Mouse (Mus musculus): ENCODE results near the gene Ube2r2. TPM values are rescaled to one million over a fixed set of nuclear protein-coding genes. Genes with fewer than 3 reads are reported as not detected.
A peak's percentile ranks its signal among the peaks of the same experiment; 100 is the strongest.

The Ube2r2 gene
- polyA plus RNA-seq, 1 experiment from 2014 or later = 75.0 TPM

DNA sequence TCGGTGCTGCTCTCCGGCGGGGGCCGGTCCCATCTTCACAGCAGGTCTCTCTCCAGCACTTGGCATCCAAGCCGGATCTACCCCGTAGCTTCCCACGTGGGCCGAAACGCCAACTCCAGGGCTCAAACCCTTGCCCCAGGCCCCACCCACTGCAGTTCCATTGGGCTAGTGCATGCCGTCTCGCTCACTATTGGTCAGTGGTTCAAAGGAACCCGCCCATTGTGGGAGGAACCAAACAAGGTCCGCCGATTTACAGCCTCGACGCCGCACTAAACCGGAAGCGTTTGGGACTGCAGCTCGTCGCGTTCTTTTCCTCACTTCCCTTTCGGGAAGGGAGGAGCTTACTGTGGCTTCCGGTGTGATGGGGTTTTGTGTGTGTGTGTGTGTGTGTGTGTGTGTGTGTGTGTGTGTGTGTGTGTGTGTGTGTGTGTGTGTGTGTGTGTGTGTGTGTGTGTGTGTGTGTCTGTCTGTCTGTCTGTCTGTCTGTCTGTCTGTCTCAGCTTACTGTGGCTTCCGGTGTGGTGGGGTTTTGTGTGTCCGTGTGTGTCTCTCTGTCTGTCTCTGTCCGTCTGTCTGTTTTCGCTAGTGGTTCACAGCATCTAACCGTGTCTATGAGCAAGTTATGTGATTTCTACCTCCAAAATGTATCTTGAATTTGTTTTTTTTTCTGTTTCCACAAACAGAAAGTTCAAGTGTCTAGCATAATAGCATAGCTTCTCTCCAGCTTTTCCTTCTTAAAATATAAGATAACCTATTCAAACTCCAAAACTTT, 11.2 kb upstream of the Ube2r2 start, which contains the start of gene Nol6:
Nol6 (minus strand) TSS at position 276 of the 772 bp plus-strand sequence.
- WGBS = under 1% methylated on average over 29 of the region's 29 CpGs
- peak; percentile 99 for ATAC-seq (ENCODE audit: insufficient number of reproducible peaks, low FRiP score, low TSS enrichment, low read depth)
- no peaks in the 10 kb centered on the region for H3K27me3 ChIP-seq
- H3K4me2 ChIP-seq = peak within 1 kb of the TSS; percentile 76
- H3K9ac ChIP-seq = peak within 1 kb of the TSS; percentile 64
- peak within 1 kb of the TSS; percentile 72 for H3K4me3 ChIP-seq
- no peak within 1 kb of the TSS; the same call in 1 of the 2 replicates for H3K27ac ChIP-seq
- peaks cover 35% of the 10 kb centered on the region for H3K36me3 ChIP-seq
- H3K9me3 ChIP-seq = no peaks in the 10 kb centered on the region
- H3K4me1 ChIP-seq = peaks cover 5% of the 10 kb centered on the region; the same call in 1 of the 2 replicates

DNA sequence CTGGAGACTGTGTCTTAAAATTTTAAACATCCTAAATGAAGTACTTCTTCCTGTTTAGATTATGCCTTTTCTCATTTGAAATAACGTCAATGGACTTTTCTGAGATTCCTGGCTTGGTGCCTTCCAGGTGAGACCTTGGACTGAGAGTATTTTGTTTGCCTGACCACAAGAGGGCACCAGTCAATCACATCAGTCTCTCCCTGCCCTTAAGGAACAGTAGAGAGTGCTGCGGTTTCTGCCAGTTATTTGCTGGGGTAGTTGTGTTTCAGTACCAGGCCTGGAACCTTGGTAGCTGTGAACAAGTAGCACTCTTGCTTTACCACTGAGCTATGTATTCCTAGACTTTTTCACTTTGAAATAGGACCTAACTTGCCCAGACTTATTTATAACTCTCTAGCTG, 6.1 kb upstream of the Ube2r2 start:
- peaks cover 2% of the 10 kb centered on the region for H3K4me1 ChIP-seq
- no peak overlapping the region for H3K27ac ChIP-seq
- H3K4me3 ChIP-seq = no peak overlapping the region
- H3K27me3 ChIP-seq = no peaks in the 10 kb centered on the region
- 2% methylated on average over 2 of the region's 2 CpGs for WGBS
- H3K36me3 ChIP-seq = no peaks in the 10 kb centered on the region
- no peak for ATAC-seq (ENCODE audit: insufficient number of reproducible peaks, low FRiP score, low TSS enrichment, low read depth)
- H3K9ac ChIP-seq = no peak overlapping the region
- no peak overlapping the region for H3K4me2 ChIP-seq
- no peaks in the 10 kb centered on the region for H3K9me3 ChIP-seq

DNA sequence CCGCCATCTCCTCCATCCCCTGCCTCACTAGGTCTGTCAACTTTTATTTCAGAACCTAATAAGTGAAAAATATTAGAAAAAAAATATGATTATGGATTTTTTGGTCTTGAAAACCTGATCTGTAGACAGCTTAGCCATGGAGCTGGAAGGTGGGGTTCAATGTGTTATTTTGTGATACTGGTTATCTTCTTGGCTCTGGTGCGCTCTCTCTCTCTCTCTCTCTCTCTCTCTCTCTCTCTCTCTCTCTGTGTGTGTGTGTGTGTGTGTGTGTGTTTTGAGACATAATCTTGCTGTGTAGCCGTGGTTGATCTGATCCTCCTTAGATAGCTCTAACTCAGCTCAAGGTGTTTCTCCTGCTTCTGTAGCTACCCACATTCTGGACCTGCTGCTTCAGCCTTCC, 5.7 kb upstream of the Ube2r2 start:
- 83% methylated on average over 3 of the region's 3 CpGs for WGBS

DNA sequence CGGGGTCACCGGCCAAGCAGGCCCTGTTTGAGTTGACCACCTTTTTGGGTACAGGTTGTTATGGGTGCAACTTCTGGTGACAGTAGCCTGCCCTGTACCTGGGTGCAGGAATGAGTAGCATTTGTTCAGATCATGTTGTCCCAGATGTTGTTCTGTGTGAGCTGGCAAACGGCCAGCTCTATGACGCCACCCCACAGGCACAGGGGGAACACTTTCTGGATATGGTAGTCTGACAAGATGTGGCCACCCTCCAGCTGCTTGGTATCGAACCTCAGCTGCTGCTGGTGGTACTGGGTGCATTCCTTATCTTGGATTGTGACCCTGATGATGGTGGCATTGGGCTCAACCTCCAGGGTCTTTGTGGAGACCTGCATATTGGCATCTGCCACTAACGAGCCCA, 3.1 kb upstream of the Ube2r2 start:
- 62% methylated on average over 6 of the region's 6 CpGs for WGBS
- Histone ChIP-seq H3K4me2 (no peak overlapping the region), H3K4me3 (no peak overlapping the region), H3K27me3 (no peaks in the 10 kb centered on the region), H3K9ac (no peak overlapping the region), H3K27ac (no peak overlapping the region), H3K4me1 (peaks cover 5% of the 10 kb centered on the region), H3K36me3 (no peaks in the 10 kb centered on the region), H3K9me3 (no peaks in the 10 kb centered on the region)
- ATAC-seq (ENCODE audit: insufficient number of reproducible peaks, low FRiP score, low TSS enrichment, low read depth) = no peak

More for the DNA sequence above, 5.7 kb upstream of the Ube2r2 start:
- Histone ChIP-seq H3K9me3 (no peaks in the 10 kb centered on the region), H3K9ac (no peak overlapping the region), H3K27ac (no peak overlapping the region), H3K4me2 (no peak overlapping the region), H3K4me1 (peaks cover 5% of the 10 kb centered on the region), H3K27me3 (no peaks in the 10 kb centered on the region), H3K36me3 (no peaks in the 10 kb centered on the region), H3K4me3 (no peak overlapping the region)
- no peak for ATAC-seq (ENCODE audit: insufficient number of reproducible peaks, low FRiP score, low TSS enrichment, low read depth)

DNA sequence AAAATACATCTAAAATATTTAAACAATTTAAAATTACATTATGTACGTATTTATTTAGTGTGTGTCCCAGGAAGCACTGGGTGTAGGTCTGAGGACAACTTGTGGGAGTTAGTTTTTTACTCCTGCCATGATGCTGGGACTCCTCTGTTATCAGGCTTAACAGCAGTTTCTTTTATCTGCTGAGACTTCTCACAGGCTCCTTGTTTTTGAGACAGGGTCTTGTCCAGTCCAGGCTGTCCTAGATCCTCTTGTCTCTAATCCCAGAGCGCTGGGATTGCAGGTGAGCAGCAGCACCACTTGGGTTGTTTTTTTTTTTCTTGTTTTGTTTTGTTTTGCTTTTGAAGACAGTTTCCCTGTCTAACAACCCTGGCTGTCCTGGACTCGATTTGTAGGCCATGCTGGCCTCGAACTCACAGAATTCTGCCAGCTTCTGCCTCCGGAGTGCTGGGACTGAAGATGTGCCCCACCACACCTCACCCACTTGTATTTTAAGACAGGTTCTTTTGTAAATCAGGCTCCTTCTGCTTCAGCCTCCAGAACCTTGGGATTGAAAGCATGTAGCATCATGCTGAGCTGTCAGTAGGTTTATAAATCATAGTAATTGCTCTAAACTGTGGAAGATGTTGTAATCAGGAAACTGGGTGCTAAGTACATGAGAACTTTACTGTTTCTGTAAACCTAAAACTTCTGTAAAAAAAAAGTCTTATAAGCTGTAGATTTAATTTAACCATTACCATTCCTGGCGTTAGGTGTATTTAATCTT, 1.8 kb upstream of the Ube2r2 start:
- H3K4me1 ChIP-seq = peaks cover 5% of the 10 kb centered on the region
- no peak for ATAC-seq (ENCODE audit: insufficient number of reproducible peaks, low FRiP score, low TSS enrichment, low read depth)
- no peak overlapping the region for H3K4me3 ChIP-seq
- H3K4me2 ChIP-seq = no peak overlapping the region
- 63% methylated on average over 6 of the region's 6 CpGs for WGBS
- no peaks in the 10 kb centered on the region for H3K9me3 ChIP-seq
- H3K27ac ChIP-seq = 0 out of 2 replicates have a peak overlapping the region, but pooled peaks have one; percentile 13
- H3K27me3 ChIP-seq = no peaks in the 10 kb centered on the region
- H3K9ac ChIP-seq = no peak overlapping the region
- H3K36me3 ChIP-seq = peaks cover 4% of the 10 kb centered on the region

DNA sequence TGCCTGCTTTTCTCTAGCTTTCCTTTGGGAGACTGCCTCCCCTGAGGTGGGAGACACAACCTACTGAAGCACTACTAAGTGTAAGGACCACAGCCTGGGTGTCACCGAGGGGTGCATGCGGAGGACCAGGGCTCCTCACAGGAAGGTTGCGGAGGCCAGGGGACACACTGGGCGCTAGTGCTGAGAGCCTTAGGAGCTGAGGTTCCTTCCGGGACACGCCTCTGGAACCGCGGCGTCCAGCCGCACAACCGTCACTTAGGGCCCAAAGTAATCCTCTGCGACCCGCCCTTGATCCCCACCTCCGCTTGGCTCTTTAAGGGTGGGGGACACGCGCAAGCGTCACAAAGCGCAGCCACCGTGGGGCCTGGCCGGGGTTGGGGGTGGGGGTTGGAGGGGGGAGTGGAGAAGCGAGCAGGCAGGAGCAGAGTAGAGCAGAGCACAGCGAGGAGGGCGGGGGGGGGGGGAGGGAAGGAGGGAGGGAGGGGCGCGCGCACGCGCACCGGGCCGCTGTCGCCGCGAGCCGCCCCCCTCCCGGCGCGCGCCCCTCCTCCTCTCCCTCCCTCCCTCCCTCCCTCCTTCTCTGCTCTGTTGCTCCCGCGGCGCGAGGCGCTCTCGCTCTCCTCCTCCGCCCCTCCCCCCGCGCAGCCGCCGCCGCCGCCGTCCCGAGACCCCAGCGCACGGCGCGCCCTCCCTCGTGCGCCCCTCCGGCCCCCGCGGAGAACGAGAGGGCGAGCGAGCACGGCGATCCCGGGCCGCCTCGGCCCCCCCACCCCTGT, 420 bp upstream of the Ube2r2 start:
- WGBS = under 1% methylated on average over 22 of the region's 70 CpGs
- H3K27me3 ChIP-seq = no peaks in the 10 kb centered on the region
- peak overlapping the region; percentile 60 for H3K4me2 ChIP-seq
- peak overlapping the region; percentile 93 for H3K4me3 ChIP-seq
- H3K27ac ChIP-seq = peak overlapping the region; percentile 99
- peak overlapping the region; percentile 98 for H3K9ac ChIP-seq
- peaks cover 12% of the 10 kb centered on the region for H3K36me3 ChIP-seq
- ATAC-seq (ENCODE audit: insufficient number of reproducible peaks, low FRiP score, low TSS enrichment, low read depth) = peak; percentile 94
- H3K4me1 ChIP-seq = peaks cover 5% of the 10 kb centered on the region
- no peaks in the 10 kb centered on the region for H3K9me3 ChIP-seq

DNA sequence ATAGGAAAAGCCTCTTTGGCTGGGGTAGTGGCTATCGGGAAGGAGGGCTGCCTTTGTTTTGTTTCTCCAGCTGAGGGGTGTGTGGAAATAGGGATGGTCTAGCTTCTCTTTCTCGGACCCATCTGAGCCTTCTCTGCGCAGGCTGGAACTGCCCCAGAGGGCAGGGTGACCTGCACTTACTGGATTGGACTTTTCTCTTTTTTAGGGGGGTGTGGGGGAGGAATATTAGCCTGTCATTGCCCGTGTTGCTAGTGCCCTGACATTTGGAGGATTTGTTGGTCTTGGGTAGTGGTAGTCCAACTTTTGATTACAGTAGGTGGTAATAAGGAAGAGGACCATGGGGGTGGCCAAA, 887 bp downstream of the Ube2r2 start:
- peaks cover 20% of the 10 kb centered on the region for H3K36me3 ChIP-seq
- H3K9me3 ChIP-seq = no peaks in the 10 kb centered on the region
- peak overlapping the region; percentile 60 for H3K4me2 ChIP-seq
- WGBS = 0% methylated on average over 4 of the region's 4 CpGs
- ATAC-seq (ENCODE audit: insufficient number of reproducible peaks, low FRiP score, low TSS enrichment, low read depth) = no peak
- H3K4me3 ChIP-seq = peak overlapping the region; percentile 93
- H3K9ac ChIP-seq = peak overlapping the region; percentile 98
- H3K27ac ChIP-seq = peak overlapping the region; percentile 99
- peaks cover 5% of the 10 kb centered on the region for H3K4me1 ChIP-seq
- no peaks in the 10 kb centered on the region for H3K27me3 ChIP-seq

DNA sequence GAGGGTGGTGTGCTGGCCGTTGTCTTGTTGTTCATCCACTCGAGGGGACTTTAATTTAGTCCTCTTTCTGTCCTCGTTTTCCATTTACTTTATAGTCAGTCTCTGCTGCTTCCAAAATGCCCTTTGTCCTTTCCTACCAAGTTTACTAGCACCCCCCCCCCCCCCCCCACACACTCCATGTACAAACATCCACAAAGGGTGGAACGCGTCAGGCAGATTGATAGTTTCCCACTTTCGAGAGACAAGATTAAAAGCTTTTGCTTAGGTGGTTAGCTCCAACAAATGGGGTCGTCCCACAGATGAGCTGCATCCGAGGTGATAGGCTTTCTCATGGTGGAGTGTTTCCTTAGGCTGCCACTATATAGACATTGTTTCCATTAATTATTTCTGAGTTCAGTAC, 1.3 kb downstream of the Ube2r2 start:
- WGBS = under 1% methylated on average over 8 of the region's 8 CpGs
- Histone ChIP-seq H3K4me3 (peak overlapping the region; percentile 93), H3K27ac (peak overlapping the region; percentile 99), H3K27me3 (no peaks in the 10 kb centered on the region), H3K9ac (peak overlapping the region; percentile 98), H3K9me3 (no peaks in the 10 kb centered on the region), H3K4me1 (peaks cover 5% of the 10 kb centered on the region), H3K36me3 (peaks cover 22% of the 10 kb centered on the region), H3K4me2 (peak overlapping the region; percentile 60)
- ATAC-seq (ENCODE audit: insufficient number of reproducible peaks, low FRiP score, low TSS enrichment, low read depth) = no peak

DNA sequence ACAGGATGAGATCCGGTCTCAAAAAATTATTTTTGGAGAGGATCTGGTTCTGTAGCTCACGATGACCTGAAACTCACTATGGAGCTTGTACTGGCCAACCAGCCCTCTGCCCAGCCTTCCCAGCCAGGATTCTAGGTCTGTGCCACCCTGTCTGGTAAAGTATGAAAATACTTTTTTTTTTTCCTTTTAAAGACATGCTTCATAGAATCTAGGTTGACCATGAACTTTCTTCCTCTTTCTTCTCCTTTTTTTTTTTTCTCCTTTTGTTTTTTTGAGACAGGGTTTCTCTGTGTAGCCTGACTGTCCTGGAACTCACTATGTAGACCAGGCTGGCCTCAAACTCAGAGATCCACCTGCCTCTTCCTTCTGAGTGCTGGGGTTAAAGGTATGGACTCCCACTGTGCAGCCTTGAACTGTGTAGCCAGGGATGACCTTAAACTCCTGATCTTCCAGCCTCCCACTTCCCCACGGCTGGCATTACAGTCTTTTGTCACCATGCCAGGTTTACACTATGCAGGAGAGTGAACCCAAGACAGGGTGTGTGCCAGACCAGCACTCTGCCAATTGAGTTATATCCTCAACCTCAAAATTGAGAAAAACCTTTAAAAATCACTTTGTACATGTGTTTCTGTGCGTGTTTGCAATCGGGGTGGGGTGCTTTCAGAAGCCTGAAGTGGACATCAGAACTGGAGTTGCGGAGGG, 4.8 kb downstream of the Ube2r2 start:
- Histone ChIP-seq H3K27ac (no peak overlapping the region), H3K9me3 (no peaks in the 10 kb centered on the region), H3K4me2 (no peak overlapping the region), H3K4me1 (no peaks in the 10 kb centered on the region), H3K4me3 (no peak overlapping the region), H3K27me3 (no peaks in the 10 kb centered on the region), H3K9ac (no peak overlapping the region), H3K36me3 (peaks cover 25% of the 10 kb centered on the region)
- WGBS = 86% methylated on average over 6 of the region's 6 CpGs
- no peak for ATAC-seq (ENCODE audit: insufficient number of reproducible peaks, low FRiP score, low TSS enrichment, low read depth)

DNA sequence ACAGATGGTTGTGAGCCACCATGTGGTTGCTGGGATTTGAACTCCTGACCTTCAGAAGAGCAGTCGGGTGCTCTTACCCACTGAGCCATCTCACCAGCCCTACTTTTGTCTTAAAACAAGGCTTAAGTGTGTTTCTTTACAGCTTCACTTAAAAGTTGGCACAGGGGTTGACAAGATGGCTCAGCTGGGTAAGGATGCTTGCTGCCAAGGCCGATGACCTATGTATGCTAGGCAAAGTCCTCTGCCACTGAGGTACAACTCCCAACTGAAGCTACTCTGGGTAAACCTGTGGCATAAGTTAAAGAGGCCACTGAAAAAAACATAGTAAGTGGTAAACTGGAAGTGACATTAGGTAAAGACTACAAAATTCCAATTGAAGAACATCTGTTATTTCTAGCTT, 7.1 kb downstream of the Ube2r2 start:
- H3K27ac ChIP-seq = no peak overlapping the region
- no peaks in the 10 kb centered on the region for H3K4me1 ChIP-seq
- H3K4me3 ChIP-seq = no peak overlapping the region
- no peaks in the 10 kb centered on the region for H3K27me3 ChIP-seq
- H3K9ac ChIP-seq = no peak overlapping the region
- no peak overlapping the region for H3K4me2 ChIP-seq
- WGBS = 89% methylated on average over 2 of the region's 2 CpGs
- no peak for ATAC-seq (ENCODE audit: insufficient number of reproducible peaks, low FRiP score, low TSS enrichment, low read depth)
- H3K36me3 ChIP-seq = peaks cover 25% of the 10 kb centered on the region
- no peaks in the 10 kb centered on the region for H3K9me3 ChIP-seq

DNA sequence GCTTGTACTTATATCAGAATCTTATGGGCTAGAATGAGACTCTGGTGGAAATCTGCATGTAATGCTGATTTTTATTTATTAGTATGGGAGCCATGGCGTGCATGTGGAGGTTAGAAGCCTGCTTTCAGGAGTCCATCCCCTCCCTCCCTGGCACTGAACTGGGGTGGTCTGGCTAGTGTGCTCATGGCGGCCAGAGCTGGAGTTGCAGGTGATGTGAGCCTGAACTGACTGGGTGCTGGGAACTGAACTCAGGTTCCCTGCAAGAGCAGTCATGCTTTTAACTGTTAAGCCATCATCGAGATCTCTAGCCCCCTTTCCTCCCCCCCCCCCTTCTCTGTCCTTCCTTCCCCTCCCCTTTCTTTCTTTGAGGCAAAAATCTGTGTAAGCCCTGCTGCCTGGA, 14.3 kb downstream of the Ube2r2 start:
- 77% methylated on average over 3 of the region's 3 CpGs for WGBS
- no peak for ATAC-seq (ENCODE audit: insufficient number of reproducible peaks, low FRiP score, low TSS enrichment, low read depth)
- H3K4me2 ChIP-seq = no peak overlapping the region
- no peak overlapping the region for H3K9ac ChIP-seq
- H3K4me1 ChIP-seq = no peaks in the 10 kb centered on the region
- no peaks in the 10 kb centered on the region for H3K27me3 ChIP-seq
- no peak overlapping the region for H3K27ac ChIP-seq
- no peaks in the 10 kb centered on the region for H3K36me3 ChIP-seq
- no peaks in the 10 kb centered on the region for H3K9me3 ChIP-seq
- no peak overlapping the region for H3K4me3 ChIP-seq

All from limb, embryonic 15.5 days (tissue).